Mouse (Mus musculus): ENCODE data around the gene Ube2d3. TPM values are rescaled to one million over a fixed set of nuclear protein-coding genes. Genes with fewer than 3 reads are reported as not detected.
"Not testable (repeated sequence)": the region's sequence is repeated elsewhere in the genome, so short reads cannot be mapped to it uniquely, and the experiment has no call there.

Gene Ube2d3
- total RNA-seq, 4 experiments from 2014 or later: 303 to 346 (median 323) TPM

- no peak for DNase-seq (ENCODE audit: low spot score in 2 of 2)
Measured at GRCm38 (mm10) chr3:135487803-135488202, 49.9 kb downstream of the Ube2d3 start.

GRCm38 (mm10) chr3:135489865-135490520 is 52.0 kb downstream of the Ube2d3 start:
- no peak for DNase-seq (ENCODE audit: low spot score in 2 of 2)

GRCm38 (mm10) chr3:135491102-135491501 is 53.2 kb downstream of the Ube2d3 start:
- DNase-seq (ENCODE audit: low spot score in 2 of 2): no peak

GRCm38 (mm10) chr3:135493320-135493719 is 55.4 kb downstream of the Ube2d3 start:
- not testable (repeated sequence) for DNase-seq (ENCODE audit: low spot score in 2 of 2)

- DNase-seq (ENCODE audit: low spot score in 2 of 2): not testable (repeated sequence)
Measured at GRCm38 (mm10) chr3:135497956-135498355, 60.0 kb downstream of the Ube2d3 start.

GRCm38 (mm10) chr3:135498891-135499290 is 60.9 kb downstream of the Ube2d3 start:
- no peak for DNase-seq (ENCODE audit: low spot score in 2 of 2)

- no peak for DNase-seq (ENCODE audit: low spot score in 2 of 2)
Measured at GRCm38 (mm10) chr3:135503160-135503559, 65.2 kb downstream of the Ube2d3 start.

- peak; percentile 65 to 67 for DNase-seq (ENCODE audit: low spot score in 2 of 2)
Measured at GRCm38 (mm10) chr3:135505369-135505909, 67.5 kb downstream of the Ube2d3 start.

- no peak for DNase-seq (ENCODE audit: low spot score in 2 of 2)
Measured at GRCm38 (mm10) chr3:135505916-135506482, 68.0 kb downstream of the Ube2d3 start.

GRCm38 (mm10) chr3:135507506-135507905 is 69.6 kb downstream of the Ube2d3 start:
- no peak for DNase-seq (ENCODE audit: low spot score in 2 of 2)

GRCm38 (mm10) chr3:135508191-135508590 is 70.2 kb downstream of the Ube2d3 start:
- DNase-seq (ENCODE audit: low spot score in 2 of 2): no peak

- DNase-seq (ENCODE audit: low spot score in 2 of 2): no peak
Measured at GRCm38 (mm10) chr3:135510372-135510771, 72.4 kb downstream of the Ube2d3 start.

GRCm38 (mm10) chr3:135511683-135512082 is 73.7 kb downstream of the Ube2d3 start:
- DNase-seq (ENCODE audit: low spot score in 2 of 2): no peak

- DNase-seq (ENCODE audit: low spot score in 2 of 2): no peak
Measured at GRCm38 (mm10) chr3:135513270-135513669, 75.3 kb downstream of the Ube2d3 start.

- DNase-seq (ENCODE audit: low spot score in 2 of 2): no peak
Measured at GRCm38 (mm10) chr3:135513800-135514425, 76.0 kb downstream of the Ube2d3 start.

GRCm38 (mm10) chr3:135515246-135515645 is 77.3 kb downstream of the Ube2d3 start:
- no peak for DNase-seq (ENCODE audit: low spot score in 2 of 2)

- peak; percentile 20 to 24 for DNase-seq (ENCODE audit: low spot score in 2 of 2)
Measured at GRCm38 (mm10) chr3:135516891-135517290, 78.9 kb downstream of the Ube2d3 start.

Other genes starting within 250 kb of the Ube2d3 start
- under 1 TPM; 0.02 to 0.24 (median 0.14) TPM for gene Cenpe, start 225.6 kb upstream of the Ube2d3 start, total RNA-seq (2022)
- gene Bdh2, start 156.9 kb upstream of the Ube2d3 start, total RNA-seq (2022): 1 to 10 TPM; 1.4 to 2.7 (median 2.3) TPM
- under 1 TPM in 2 of 4 experiments, not detected in 2; 0.22 to 0.25 TPM for gene Slc9b2, start 130.4 kb upstream of the Ube2d3 start, total RNA-seq (2022)
- gene Slc9b1, start 90.1 kb upstream of the Ube2d3 start, total RNA-seq (2022): not detected
- 10 to 100 TPM; 29.1 to 33.4 (median 31.5) TPM for gene Cisd2, start 14.2 kb upstream of the Ube2d3 start, total RNA-seq (2022)
- gene Manba, start 47.5 kb downstream of the Ube2d3 start, total RNA-seq (2022): 1 to 10 TPM; 3.0 to 3.6 (median 3.4) TPM